Mouse (Mus musculus) cerebellum, adult 18-20 months (tissue): ENCODE results near the gene Trp53bp1.

ENCODE experiments used
- DNase-seq, 2 experiments: peaks; one replicate each; pipeline ENCODE4 v3.0.0; 2021

Gene Trp53bp1

DNA sequence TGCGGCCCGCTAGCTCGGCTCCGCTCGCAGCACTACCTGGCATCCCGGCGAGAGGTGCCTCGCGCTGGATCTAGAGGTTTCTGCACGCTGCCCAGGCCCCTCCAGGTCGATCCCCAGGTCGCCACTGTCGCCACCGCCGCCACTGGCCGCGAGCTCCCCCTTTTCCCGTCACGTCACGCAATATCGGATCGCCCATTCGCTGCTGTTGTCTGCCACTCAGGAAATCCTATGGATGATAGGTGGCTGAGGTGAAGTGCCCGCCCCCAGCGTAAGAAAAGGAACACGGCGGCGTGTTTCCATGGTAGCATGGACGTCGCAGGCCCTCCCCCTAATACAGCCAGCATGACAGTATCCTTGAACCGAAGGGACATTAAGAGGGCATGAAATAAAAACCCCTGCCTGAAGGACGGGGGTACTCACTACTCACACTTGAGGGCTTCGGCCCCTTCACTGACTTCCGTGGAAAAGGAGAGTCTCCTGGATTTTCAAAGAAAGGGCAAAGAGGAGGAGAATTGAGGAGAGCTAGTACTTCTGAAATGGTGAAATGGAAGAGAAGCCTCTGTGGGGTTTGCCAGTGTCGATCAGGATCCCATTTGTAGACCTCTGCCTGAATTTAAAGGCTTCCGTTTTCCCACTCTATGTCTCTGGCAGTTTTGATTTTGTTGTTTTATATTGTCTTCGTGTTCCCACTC, at the start of gene Trp53bp1:
Gene Trp53bp1 (minus strand): TSS at position 172 of the 692 bp plus-strand sequence.
- peak; percentile 94 to 98 for DNase-seq

DNA sequence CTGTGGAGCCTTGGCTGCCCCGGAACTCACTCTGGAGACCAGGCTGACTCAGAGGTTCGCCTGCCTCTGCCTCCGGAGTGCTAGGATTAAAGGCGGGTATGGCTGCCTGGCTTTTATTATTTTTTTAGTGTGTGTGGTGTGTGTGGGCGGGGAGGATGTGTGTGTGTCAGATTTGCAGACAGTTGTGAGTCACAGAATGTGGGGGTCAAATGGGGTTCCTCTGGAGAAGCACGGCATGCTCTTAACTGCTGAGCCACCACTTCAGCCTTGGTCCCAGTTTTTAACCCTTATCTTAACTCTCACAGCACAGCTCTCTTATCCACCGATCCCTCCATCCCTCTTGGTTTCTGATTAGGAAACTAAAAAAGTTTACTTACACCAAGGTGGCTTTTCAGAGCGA, 45.1 kb upstream of the Trp53bp1 start:
- DNase-seq = no peak

DNA sequence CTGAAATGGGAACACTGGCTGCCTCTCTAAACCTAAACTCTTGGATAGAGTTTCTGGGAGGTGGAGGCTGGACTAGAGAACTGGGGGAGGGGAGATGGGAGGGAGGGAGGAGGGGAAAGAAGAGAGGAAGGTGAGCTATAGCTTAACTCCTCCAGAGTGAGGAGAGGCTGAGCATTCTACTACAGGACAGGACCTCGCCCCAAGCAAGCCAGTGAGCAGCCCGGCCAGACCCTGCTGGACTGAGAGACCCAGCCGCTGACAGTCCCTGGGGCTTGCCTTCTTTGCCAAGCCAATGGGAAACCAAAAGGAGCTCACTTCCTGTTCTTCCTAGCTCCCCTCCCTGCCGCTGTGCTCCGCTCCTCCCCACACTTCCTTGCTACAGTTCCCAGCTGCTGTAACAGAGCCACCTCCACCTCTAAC, 37.8 kb upstream of the Trp53bp1 start:
- DNase-seq = peak in 1 of 2 experiments; percentile 16

DNA sequence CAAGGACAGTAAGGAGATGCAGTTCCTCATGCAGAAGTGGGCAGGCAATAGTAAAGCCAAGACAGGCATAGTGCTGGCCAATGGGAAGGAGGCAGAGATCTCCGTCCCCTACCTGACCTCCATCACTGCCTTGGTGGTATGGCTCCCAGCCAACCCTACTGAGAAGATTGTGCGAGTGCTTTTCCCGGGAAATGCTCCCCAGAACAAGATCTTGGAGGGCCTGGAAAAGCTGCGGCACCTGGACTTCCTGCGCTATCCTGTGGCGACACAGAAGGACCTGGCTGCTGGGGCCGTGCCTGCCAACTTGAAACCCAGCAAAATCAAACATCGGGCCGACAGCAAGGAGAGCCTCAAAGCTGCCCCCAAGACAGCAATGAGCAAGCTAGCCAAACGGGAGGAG, 28.8 kb upstream of the Trp53bp1 start:
- peak; percentile 66 to 70 for DNase-seq

DNA sequence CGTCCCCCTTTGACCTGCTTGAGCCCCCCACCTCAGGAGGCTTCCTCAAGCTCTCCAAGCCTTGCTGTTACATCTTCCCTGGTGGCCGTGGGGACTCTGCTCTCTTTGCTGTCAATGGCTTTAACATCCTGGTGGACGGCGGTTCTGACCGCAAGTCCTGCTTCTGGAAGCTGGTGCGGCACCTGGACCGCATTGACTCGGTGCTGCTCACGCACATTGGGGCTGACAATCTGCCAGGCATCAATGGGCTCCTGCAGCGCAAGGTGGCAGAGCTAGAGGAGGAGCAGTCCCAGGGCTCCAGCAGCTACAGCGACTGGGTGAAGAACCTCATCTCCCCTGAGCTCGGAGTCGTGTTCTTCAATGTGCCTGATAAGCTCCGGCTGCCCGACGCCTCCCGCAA, 28.3 kb upstream of the Trp53bp1 start:
- DNase-seq = peak; percentile 52 to 60

DNA sequence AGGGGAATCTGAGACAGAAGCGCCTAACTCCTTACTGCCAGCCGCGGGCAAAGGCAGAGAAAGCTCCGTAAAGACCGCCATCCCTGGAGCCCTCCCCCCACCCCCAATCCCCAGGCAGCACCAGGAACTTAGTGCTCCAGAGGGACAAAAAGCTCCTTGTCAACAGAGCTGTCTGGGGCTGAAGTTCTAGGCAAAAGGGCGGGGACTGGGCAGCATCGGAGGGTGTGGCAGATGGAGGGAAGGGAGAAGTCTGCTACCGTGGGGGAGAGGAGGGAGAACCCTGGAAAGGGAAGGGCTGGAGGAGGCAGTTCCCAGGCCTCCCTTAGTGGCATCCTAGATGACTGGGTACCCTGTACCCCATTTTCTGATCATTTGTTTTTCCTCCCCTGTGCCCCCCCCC, 26.9 kb upstream of the Trp53bp1 start:
- peak; percentile 50 to 75 for DNase-seq

DNA sequence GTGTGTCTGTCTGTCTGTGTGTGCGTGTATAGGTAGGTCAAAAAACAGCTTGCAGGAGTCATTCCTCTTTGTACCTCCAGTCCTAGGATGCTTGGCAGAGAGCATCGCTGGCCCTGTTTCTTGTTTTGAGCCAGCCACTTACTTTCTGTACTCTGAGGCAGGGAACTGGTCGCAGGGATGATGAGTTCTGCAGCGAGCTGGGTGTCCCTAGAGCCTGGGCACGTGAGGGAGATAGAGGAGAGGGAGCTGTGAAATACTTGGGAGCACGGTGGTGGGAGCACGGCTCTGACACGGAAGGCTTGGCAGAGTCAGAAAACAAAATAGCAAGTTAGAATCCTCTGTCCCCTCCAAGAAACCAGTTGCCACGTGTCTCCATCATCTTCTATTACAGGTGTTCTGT, 26.5 kb upstream of the Trp53bp1 start:
- peak; percentile 46 for DNase-seq

DNA sequence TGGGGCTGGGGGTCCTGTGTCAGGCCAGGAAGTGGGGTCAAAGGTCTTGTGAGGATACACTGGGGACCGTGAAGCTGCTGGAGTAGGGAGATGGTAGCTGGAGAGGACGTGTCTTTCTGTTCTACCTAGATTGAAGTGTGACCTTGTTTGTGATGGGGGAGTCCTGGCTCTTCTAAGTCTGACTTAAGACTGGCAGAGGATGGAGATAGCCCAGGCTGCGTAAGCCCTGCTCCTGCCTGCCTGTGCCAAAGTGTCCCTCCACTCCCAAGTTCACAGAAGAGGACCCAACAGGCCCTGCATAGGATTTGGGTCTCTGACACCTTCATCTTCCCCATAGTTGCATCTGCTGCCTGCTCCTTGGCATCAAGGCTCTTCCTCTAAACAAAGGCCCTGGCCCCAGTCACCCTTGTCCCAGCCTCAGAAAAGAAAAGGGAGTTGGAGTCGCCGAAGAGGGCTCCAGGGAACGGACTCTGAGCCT, 25.6 kb upstream of the Trp53bp1 start:
- peak; percentile 26 to 51 for DNase-seq

DNA sequence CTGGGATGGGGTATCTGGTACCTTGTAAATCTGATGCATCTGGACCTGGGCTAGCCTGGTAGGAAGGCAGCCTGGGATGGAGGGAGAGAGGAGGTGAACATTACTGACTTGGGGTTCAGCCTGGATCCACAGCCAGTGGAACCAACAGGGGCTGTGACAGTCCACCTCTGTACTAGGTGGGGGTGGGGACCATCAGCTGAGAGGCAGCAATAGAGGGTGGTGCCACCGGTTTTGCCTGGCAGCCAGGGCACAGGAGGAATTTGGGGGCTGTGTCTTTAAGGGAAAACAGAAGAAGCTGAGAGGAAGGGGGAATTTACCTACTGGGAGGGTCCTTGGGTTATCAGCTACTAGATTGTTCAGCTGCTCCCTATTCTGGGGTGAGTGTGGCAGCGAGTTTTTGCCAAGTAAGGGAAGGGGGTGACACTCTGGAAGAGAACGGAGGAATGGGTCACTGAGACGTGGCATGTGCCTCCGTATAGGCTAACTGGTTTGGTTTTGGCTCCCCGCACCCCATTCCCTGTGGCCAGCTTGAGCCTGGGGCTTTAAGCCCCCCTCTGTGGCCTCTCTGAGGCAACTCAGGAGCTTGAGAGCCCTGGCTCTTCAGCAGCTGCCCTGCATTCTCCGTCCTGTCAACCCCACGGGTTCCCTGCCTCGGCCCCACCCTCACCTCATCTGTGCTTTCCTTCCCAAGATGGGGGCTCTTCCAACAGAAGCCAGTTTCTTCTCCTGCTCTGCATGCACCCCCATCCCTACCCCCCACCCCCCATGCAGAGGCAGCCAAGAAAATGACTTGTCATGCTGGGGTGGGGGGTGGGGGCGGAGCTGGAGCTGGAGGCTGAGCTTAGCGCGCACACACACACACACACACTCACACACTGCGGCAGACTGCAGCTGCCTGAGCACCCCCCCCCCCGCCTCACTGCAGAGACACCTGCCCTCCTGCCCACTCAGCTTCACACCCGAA, 24.7 kb upstream of the Trp53bp1 start:
- peak; percentile 66 to 70 for DNase-seq

DNA sequence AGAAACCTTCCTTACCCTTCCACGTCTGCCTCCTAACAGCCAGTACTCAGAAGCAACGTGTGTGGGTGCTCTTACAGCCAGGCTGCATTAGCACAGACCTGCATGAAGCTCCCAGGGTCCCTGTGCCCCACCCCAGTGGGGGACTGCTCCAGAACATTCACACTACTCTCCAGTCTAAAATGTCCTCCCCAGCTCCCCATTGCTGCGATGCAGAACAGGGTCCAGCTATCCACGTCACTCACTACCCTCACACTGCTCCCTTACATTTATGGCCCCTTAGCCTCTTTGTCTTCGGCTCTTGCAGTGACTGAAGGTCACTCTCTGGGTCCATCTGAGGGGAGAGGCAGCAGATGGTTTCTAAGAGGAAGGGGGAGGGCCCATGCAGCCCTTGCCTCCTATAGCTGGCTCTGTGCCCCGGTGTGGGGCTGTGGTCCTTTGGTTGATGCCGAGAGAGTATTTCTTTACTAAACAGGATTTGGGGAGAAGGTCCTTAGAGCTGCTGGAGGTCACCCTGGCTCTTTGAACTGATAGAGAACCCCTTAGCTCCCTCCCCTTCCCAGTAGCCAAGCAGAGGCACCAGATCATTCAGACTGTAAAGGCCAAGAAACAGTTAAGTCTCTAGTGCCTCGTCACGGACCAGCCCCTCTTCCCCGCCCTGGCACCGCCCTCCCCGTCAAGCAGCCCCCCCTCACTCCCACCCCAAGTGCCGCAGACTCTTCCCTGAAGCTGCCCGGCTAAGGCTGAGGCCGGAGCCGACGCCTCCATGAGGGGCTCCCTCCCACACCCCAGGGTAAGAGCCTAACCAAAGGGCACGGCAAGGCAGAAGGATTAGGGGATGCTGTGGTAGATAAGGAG, 23.8 kb upstream of the Trp53bp1 start:
- peak; percentile 81 to 83 for DNase-seq

DNA sequence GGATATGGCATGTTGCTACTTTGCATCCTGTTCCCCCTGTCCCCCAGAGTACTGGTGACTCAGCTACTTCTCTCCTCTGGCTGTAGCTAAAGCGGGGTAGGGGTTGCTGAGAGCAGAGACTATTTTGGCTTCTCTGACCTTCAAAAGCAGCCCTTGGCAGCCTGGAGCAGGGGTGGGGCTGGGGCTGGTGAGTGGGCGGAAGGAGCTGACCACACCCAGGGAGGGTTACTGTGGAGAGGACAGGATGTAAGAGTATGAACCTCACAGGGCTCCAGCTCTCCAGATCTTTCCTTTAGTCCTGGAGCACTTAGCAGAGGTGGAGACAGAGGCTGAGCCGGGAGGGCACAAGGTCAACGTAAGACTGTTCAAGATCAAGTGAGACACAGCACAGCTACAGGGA, 23.0 kb upstream of the Trp53bp1 start:
- peak; percentile 65 to 70 for DNase-seq

DNA sequence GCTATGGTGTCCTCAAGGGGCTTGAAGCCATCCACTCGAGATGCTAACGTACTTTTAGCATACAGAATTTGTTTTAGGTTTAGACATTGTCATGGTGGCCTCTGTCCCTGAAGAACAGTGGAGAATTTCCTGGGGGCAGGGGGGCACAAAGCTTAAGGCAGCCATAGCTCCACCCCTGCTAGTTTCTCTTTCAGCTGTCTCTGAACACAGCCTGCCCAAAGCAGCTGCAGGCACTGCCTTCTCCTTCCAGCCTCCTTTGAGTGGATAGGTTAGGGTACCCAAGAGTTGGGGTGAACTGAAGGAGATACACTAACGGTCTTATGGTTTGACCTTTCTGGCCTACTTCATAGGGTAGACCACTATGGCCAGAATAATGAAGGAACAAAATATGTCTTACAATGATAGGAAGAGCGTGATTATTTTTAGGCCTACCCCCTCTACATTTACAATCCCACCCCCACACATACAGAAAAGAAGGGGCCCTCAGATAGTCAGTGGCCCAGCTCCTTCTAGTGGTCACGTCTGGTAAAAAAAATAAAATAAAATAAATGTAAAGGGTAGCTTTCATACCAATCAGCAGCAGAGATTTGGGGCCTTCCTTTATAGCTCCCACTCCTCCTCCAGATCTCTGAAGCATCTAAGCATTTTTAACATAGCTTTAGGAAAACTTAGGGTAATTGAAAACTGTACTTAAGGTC, 21.3 kb upstream of the Trp53bp1 start:
- no peak for DNase-seq

DNA sequence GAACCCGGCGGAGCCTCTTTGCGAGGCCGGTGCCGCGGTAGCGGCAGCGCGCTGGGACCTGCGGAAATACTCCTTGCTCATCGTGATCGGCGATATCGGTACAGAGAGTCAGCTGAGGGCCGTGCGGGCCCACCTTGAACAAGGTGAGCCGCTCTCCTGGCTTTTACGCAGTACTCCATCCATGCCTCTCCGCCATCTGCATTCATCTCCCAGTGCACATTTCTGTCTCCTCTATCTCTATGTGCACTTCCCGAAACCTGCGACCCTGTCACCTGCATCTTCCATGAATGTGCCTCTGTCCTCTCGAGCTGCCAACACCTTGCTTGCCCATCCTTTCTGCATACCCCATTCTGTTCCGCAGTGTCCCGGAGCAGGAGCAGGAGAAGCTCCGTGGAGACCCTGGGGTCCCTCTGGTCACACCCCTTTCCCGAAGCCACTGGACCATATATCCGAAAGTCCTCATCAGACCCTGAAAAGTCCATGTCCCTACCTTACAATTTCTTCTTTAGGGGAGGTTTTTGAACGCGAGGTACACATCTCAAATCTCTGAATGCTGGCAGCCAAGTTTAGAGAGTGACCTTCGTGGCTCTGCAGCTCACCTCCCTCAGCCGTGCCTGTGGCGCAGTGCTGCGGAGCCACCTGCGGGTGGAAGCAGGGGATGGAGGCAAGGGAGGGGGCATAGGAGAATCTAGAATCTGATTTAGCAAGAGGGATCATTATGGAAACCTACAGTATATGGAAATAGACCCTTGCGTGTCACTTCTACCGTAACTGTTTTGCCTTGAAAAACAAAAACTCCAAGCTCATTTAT, 18.7 kb upstream of the Trp53bp1 start:
- DNase-seq = peak; percentile 43 to 47

DNA sequence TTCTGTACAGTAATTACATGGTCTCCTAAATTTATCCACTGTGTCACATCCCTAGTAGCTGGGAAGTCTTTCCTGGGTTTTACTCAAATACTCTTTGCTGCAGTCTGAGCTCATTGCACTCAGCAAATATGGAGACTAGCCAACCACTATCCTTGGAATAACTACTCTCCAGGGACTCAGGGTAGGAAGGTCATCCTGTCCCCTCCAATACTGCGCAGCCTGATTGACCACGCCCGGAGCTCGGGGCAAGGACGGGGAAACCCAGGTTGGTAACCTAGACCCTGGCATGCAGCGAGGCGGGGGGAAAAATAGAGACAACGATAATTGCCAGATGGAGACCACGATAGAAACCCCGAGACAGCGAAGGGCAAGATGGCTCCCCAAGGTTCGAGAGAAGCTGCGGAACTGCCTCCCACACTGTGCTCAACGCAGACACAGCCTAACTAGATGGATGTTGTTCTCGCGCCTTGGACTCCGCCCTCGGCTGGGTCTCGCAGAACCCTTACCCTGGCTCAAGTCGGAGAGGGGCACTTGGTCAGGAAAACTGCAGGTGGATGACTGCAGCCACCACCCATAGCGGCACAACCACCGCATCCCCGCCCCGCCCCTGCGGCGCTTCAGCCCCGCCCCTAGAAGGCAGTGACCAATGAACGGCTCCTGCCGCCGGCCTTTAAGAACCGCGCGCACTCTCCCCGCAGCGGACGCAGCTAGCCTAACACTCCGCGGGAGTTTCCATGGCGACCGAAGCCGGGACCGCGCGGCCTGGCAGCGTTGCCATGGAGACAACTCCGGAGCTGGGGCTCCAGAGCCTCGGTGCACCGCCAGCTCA, 17.9 kb upstream of the Trp53bp1 start, which contains the start of gene Map1a:
Gene Map1a (plus strand): TSS at position 700 of the 829 bp plus-strand sequence.
- DNase-seq = peak; percentile 99

DNA sequence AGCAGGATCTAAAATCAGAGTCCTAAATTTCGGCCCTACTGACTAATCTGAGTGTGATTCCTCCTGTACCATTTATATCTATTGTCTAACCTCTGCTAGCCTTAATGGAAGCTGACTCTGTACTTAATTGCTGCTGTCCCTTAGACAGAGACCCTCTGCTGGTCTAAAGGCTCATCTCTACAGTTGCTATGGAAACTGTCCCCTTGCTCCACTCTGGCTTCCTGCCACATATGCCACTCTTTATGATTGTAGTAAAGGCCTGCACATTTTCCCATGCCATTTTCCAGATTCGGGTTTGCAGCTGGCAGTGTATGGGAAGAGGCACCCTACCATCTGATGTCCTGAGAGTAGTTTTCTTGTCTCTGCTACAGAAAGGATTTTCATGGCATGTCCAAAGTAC, 16.6 kb upstream of the Trp53bp1 start:
- DNase-seq = peak in 1 of 2 experiments; percentile 19

DNA sequence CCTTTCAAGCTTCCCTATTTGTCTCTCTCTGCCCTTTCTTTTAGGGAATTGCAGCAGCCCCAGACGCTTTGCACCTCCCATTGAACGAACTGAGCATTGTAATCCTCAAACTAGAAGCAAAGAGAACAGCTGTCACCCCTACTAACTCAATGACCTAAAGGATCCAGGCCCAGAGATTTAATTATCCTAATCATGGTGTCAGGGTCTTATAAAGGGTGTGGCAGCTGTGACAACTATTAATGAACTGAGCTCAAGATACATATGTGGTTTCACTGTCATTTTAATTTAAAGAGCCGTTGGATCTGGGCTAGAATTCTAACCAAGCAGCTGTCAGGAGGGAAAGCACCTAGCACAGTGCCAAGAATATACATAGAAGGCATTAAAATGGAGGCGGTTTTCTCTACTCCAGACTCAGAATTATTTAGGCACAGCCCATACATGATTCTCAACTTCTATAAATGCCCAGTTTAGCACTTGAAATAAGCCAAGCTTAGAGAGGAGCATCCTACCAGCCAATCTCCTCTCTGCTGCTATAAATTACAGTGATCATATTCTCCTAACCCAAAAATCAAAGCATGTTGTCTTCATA, 815 bp upstream of the Trp53bp1 start:
- DNase-seq = no peak

DNA sequence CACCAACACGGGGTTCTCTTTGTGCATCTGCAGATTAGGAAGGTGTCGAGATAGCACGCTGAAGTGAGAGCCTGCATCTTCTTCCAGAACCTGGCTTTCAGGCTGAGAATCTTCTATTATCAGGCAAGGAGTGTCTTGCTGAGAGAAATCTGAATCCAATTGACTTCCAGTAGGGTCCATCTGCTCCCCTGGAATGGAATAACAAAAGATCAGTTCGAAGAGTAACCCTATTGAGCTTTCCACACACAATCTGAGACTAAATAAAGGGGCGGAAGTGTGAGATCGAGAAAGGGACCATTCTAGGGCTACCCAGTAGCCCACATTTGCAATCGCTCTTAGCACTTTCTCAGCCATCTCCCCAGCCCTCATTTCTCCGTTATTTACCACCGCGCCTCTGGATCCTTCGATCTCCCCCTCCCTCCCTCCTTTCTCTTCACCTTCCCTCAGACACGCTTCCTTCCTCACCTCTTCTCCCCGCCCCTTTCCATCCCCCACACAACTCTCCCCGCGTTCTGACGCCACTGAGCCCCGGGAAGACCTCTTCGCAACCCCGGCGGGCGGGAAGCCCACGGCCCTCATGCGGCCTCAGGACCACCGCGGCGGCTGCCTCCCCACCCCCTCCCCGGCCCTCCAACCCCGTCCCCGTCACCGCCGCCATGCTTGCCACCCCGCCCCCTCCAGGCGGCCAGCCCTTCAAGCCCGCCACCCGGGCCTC, 529 bp downstream of the Trp53bp1 start:
- peak in 1 of 2 experiments; percentile 45 for DNase-seq

DNA sequence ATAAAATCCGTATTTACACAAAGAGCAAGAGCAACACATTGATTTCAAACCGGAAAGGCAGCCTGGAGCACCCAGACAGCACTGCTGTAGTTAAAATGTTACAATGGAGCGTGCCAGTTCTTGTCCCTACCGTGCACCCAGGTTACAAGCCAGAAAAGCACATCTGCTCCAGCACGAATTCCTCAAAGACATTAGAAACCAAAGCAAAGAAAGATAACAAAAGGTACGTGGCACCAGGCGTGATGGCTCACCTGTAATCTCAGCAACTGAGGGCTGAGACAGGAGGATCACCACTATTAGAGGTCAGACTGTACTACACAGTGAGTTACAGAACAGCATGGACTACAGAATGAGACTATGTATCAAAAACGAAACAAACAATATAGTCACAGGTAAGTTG, 2.8 kb downstream of the Trp53bp1 start:
- DNase-seq = no peak

DNA sequence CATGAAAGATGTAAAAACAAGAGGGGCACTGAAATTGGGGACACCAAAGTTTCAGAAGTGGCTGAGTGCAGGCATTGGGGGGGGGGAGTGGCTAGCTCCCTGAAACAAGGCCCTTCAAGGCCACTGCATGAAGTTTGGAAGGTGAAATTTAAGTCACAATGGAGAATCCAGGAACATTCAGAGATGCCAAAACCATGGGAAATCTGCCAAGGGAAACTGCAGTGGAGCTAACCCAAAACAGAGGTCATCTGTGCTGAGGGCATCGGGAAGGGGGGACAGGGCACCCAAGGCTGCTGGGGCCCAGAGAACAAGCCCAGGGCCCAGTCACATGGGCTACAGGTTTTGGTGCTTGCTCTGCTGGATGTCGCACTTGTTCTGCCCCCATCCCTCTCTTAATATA, 21.4 kb downstream of the Trp53bp1 start:
- no peak for DNase-seq
